Mouse (Mus musculus) brain, adult 2 months (tissue): ENCODE data around the gene Miga2.
A peak's percentile ranks its signal among the peaks of the same experiment; 100 is the strongest.

Experiments
- DNase-seq: peaks from one replicate; pipeline ENCODE4 v3.0.0; 2011; ENCODE audit warnings: low read depth, low spot score

Gene Miga2

DNA sequence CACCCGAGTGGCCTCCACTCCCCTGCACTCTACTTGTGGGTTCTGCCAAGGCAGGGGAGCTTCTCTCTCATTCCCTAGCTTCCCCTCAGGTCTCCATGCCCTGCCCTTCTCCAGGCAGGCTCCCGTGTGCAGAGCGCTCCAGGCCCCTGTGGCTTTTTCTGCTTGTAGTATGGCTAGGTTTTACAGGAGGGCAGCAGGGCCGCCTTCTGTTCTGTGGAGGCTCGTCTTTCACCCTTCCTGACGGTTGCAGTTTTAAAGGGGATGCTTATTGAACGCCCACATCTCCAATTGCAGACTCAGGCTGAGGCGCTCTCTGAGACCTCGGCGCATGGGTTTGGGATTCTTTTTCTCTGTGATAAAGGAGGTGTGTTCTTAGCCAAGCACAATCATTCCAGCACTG lies 55.1 kb downstream of the Miga2 start:
- DNase-seq, result peak; percentile 61

DNA sequence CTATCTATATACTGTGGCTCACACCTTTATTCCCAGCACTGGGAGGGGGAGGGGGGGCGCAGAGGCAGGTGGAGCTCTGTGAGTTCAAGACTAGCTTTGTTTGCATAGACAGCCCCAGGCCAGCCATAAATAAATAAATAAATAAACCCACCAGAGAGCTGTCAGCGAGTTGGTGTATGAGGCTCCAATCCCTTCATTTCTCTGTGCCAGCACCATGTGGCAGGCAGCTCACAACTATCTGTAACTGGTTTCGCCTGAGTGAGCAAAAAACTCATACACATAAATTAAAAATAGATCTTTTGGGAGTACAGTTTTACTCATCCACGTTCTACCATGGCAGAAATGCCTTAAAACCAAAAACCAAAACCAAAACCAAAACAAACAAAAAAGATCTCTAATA lies 57.4 kb downstream of the Miga2 start:
- peak; percentile 53 for DNase-seq

DNA sequence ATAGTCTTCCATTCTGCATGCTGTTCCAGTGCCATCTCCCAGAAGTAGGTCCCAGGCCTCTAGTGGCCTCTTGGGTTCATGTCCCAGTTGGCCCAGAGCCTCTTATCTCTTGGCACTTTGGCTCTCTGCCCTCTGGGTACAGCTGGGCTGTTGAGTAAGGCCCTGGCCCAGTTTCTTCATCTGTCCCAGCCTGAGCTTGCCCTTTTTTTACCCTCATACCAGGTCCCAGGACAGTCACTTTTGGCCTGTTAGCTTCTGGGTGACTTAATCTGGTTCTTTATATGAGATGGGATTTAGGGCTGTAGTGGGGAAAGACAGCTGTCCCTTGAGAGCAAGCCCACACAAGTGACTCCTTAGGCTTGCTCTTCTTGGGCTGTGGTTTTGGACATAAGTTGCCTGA lies 65.1 kb downstream of the Miga2 start:
- peak; percentile 79 for DNase-seq
